Mouse (Mus musculus): ENCODE measurements around the gene Zcchc14.

The Zcchc14 gene

GRCm38 (mm10) chr8:121628681-121629080 is 24.0 kb downstream of the Zcchc14 start:
- in situ Hi-C loops (cut with MboI, MseI), result no loop called here

DNA sequence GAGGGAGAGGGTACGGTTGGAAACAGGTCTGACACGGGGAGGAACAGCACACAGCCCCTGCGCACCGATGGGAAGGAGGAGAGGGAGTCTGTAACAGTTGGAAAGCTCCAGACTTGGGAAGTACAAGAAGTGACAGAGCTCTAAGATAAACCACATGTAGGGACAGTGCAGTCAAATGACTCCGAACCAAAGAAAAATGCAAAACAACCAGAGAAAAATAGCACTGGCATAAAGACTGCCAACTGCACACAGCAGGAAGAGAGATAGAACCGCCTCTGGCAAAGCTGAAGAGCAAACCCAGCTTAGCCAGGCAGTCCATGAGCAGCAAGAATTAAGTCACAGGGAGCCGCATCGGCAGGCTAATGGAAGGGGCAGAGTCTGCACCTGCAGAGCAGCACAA is 29.7 kb downstream of the Zcchc14 start:
- in situ Hi-C loops (cut with MboI, MseI), result no loop called here

- in situ Hi-C loops (cut with MboI, MseI), result no loop called here
These were observed 30.8 kb downstream of the Zcchc14 start for GRCm38 (mm10) chr8:121621879-121622278.

DNA sequence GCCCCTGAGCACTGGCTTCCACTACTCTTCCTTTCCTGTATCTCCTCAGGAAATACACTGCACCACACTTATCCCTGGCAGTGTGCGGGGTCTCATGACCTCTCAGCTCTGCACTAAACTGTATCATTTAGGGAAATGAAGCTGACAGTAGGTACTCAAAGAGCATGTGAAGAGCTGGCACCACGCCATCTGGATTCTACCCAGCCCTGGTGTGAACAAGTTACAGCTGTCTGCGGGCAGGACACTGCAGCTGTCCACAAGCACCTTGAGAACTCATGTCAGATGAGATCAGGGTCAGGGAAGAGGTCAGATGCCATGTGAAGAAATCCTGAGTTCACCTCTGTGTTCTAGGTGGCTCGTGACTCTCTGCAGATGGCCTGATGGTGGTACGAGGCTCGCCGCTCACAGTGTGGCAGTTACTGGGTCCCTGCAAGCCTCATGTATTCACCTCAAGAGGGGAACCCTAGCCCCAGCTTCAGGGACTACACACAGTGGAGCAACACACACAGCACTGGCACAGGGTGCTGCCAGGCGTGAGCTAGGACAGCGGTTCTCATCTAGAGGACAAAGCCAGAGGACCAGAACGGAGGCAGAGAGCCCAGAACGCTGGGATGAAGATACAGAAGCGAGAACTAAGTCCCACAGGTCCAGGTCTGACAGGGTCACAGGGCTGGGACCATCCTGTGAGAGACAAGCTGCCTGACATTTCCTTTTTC is 31.7 kb downstream of the Zcchc14 start:
- in situ Hi-C loops (cut with MboI, MseI), result no loop called here

GRCm38 (mm10) chr8:121619401-121619995 is 33.2 kb downstream of the Zcchc14 start:
- in situ Hi-C loops (cut with MboI, MseI), result no loop called here

DNA sequence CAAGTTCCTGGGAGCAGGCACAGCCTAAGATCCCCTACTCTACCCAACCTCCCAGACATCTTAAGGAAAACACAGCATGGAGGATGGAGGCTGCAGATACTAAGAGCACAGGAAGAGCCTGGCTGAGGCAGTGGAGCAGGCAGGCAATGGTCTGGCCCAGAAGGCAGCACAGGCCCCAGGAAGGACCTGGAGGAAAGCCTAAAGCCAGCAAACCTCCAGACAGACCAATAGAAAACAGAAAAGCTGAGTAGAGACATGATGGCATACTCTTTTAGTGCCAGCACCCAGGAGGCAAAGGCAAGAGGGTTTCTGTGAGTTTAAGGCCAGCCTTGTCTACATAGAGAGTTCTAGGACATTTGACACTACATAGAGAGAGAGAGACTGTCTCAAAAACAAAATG is 39.3 kb downstream of the Zcchc14 start:
- in situ Hi-C loops (cut with MboI, MseI), result no loop called here

DNA sequence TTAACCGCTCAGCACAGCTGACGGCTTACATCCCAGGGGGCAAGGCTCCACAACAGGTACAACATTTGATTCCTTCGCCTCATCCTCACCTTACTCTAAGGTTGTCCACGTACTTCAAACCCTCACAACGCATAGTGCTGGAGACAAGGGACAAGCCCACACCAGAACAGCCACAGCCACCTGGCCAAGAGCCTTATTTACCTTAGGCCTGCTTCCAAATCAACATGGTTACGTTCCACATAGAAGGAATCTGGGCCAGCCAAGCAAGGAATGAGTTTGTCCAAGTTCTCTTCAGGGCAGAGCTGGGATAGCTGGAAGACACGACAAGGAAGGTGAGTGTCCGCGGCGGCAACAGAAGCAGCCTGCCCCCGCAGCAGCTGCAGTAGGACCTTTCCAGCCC is 42.8 kb downstream of the Zcchc14 start:
- in situ Hi-C loops (cut with MboI, MseI), result no loop called here

- in situ Hi-C loops (cut with MboI, MseI), result no loop called here
These were observed 43.5 kb downstream of the Zcchc14 start for GRCm38 (mm10) chr8:121609251-121609650.

DNA sequence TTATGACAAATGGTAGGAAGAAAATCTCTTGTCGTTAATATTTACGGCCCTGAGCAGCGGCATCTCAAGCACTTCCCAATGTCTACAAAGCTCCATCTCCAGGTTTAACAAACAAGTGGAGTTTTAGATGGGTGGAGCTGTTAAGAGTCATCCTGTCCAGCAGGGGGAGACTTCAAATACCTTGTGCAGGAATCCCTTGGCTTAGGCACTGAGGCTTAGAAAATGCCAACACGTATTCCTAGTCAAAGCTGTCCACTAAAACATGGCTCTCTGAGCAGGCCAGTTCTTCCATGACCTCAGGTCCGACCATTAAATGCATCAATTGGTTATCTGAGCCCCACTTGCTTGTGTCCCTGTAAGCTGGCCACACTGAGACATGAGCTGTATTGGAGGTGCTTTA is 45.0 kb downstream of the Zcchc14 start:
- in situ Hi-C loops (cut with MboI, MseI), result no loop called here

DNA sequence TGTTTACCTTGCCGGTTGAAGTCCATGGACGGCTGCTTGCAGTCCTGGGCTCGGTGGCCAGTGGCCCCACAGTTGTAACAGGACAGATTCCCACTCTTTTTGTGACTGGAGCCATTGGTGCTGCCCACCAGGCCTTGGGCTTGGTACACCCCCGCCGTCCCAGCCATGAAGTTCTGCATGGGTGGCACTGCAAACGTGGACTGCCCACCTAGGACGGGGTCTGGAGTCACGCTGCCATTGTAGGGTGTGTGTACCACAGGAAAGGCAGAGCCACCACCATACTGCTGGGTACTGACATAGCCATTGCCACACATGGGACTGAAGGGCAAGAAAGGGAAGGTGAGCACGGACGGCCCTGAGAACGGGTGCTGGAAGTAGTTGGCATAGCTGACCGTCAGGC is 48.9 kb downstream of the Zcchc14 start:
- in situ Hi-C loops (cut with MboI, MseI), result no loop called here

DNA sequence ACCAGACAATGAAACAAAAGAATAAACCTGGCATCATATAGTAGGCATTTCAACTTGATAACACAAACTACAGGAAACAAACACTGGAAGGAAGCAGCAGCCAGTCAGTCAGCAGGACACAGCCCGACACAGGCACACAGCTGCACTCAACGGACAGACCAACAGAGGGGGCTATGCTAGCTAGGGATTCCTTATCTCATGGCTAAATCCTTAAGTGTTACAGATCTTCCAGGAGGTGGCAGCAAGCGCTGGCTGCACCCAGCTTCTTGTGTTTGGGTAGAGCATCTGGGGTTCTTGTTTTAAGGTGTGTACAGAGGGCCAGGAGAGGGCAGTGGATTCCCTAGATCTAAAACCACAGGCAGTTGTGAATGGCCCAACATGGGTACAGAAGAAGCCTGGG is 49.8 kb downstream of the Zcchc14 start:
- in situ Hi-C loops (cut with MboI, MseI), result no loop called here

- in situ Hi-C loops (cut with MboI, MseI), result no loop called here
These were observed 50.3 kb downstream of the Zcchc14 start for GRCm38 (mm10) chr8:121602411-121602810.

GRCm38 (mm10) chr8:121599842-121600241 is 52.9 kb downstream of the Zcchc14 start:
- in situ Hi-C loops (cut with MboI, MseI), result loop anchor here (25.0 kb wide), 2 partner anchors 938 to 1962 kb away; partner anchors contain the start of genes Cox4i1, Emc8 and Gm27021

DNA sequence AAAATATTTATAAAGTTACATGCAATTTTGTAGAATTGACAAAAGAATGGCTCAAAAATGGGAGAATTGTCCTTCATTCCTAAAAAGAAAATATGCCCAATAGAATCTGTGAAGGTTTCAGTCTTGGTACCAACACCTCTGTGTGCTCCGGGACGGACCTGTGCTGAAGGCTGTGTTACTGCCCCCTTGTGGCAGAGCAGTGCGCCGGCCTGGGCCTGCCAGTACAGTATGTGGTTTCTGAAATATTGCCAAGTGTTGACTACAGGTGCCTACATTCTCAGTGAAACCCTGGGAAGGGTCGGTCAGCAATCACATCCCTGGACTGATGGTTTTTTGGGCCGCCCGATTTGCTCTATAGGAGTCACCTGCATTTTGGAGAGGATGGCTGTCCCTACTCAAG is 53.8 kb downstream of the Zcchc14 start:
- in situ Hi-C loops (cut with MboI, MseI), result loop anchor here (25.0 kb wide), 2 partner anchors 937 to 1963 kb away; partner anchors contain the start of genes Cox4i1, Emc8 and Gm27021

- in situ Hi-C loops (cut with MboI, MseI), result loop anchor here (25.0 kb wide), 2 partner anchors 936 to 1964 kb away; partner anchors contain the start of genes Cox4i1, Emc8 and Gm27021
These were observed 54.5 kb downstream of the Zcchc14 start for GRCm38 (mm10) chr8:121598190-121598589.

GRCm38 (mm10) chr8:121597492-121597891 is 55.2 kb downstream of the Zcchc14 start:
- in situ Hi-C loops (cut with MboI, MseI), result loop anchor here (25.0 kb wide), 2 partner anchors 935 to 1965 kb away; partner anchors contain the start of genes Cox4i1, Emc8 and Gm27021

- in situ Hi-C loops (cut with MboI, MseI), result loop anchor here (5.0 to 25.0 kb wide), 3 partner anchors 47 to 1968 kb away; partner anchors contain the start of genes Cox4i1, Emc8 and Gm27021
These were observed 58.7 kb downstream of the Zcchc14 start for GRCm38 (mm10) chr8:121593983-121594382.

DNA sequence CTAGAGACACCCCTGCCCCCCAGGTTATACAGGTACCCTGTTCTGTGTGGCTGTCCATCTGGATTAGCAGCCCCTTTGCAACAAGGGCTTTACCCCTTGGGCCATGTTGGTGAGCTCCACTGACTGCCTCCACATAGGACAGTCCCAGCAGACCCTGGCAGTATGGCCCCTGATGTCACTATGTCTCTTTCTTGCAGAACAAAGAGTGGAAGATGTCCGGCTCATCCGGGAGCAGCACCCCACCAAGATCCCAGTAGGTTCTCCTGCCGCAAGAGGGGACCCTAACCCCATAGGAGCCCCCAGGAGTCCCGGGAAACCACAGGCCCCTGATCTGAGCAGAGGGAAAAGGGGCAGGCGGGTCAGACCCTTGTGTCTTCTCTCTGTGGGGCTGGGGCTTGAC is 59.4 kb downstream of the Zcchc14 start:
- in situ Hi-C loops (cut with MboI, MseI), result loop anchor here (5.0 to 25.0 kb wide), 3 partner anchors 46 to 1969 kb away; partner anchors contain the start of genes Cox4i1, Emc8 and Gm27021

GRCm38 (mm10) chr8:121591178-121592066 is 61.3 kb downstream of the Zcchc14 start:
- in situ Hi-C loops (cut with MboI, MseI), result loop anchor here (5.0 to 25.0 kb wide), 3 partner anchors 44 to 1971 kb away; partner anchors contain the start of genes Cox4i1, Emc8 and Gm27021

- in situ Hi-C loops (cut with MboI, MseI), result loop anchor here (5.0 to 25.0 kb wide), 3 partner anchors 43 to 1972 kb away; partner anchors contain the start of genes Cox4i1, Emc8 and Gm27021
These were observed 62.2 kb downstream of the Zcchc14 start, which contains the start of gene Map1lc3b for GRCm38 (mm10) chr8:121590203-121591177. Gene Map1lc3b, plus strand, starts transcription at chr8:121590361.

Measured in T-helper 1 cell (primary cell).